Mouse (Mus musculus) heart, postnatal 14 days (tissue): ENCODE results near the gene S100a2. TPM values are rescaled to one million over a fixed set of nuclear protein-coding genes. Genes with fewer than 3 reads are reported as not detected.

Experiments
- total RNA-seq, 2 experiments: library from RNA; stranded (reverse); gene quantifications; 2 replicates each; pipeline ENCODE4 v1.2.3; 2021

S100a2 gene
- total RNA-seq, 2 experiments from 2014 or later = not detected

Other genes starting within 250 kb of the S100a2 start
- gene Slc27a3, start 200.3 kb upstream of the S100a2 start, total RNA-seq = 1 to 10 TPM; 1.9 to 2.6 TPM
- 10 to 100 TPM; 26.4 to 27.2 TPM for gene Ints3, start 156.6 kb upstream of the S100a2 start, total RNA-seq
- 10 to 100 TPM; 25.8 to 33.1 TPM for gene Npr1, start 124.4 kb upstream of the S100a2 start, total RNA-seq
- gene Ilf2, start 114.1 kb upstream of the S100a2 start, total RNA-seq = 10 to 100 TPM; 35.3 to 39.2 TPM
- gene Snapin, start 99.2 kb upstream of the S100a2 start, total RNA-seq = 10 to 100 TPM; 51.3 to 52.6 TPM
- 100 to 1,000 TPM; 101 to 123 TPM for gene Chtop, start 80.7 kb upstream of the S100a2 start, total RNA-seq
- 100 to 1,000 TPM; 516 to 570 TPM for gene S100a1, start 75.9 kb upstream of the S100a2 start, total RNA-seq
- gene S100a13, start 75.8 kb upstream of the S100a2 start, total RNA-seq = 10 to 100 TPM; 29.1 to 29.8 TPM
- 1 to 10 TPM in 1 of 2 experiments, under 1 TPM in 1; 0.74 to 1.7 TPM for gene S100a14, start 63.4 kb upstream of the S100a2 start, total RNA-seq
- gene S100a16, start 53.0 kb upstream of the S100a2 start, total RNA-seq = 10 to 100 TPM; 77.3 to 86.0 TPM
- not detected for gene S100a3, start 29.7 kb upstream of the S100a2 start, total RNA-seq
- not detected for gene Gm42674, start 11.7 kb downstream of the S100a2 start, total RNA-seq
- 10 to 100 TPM; 12.2 to 14.3 TPM for gene S100a4, start 13.5 kb downstream of the S100a2 start, total RNA-seq
- gene S100a5, start 18.3 kb downstream of the S100a2 start, total RNA-seq = not detected
- 10 to 100 TPM; 62.2 to 71.0 TPM for gene S100a6, start 22.6 kb downstream of the S100a2 start, total RNA-seq
- under 1 TPM in 1 of 2 experiments, not detected in 1; 0.17 TPM for gene S100a7a, start 63.8 kb downstream of the S100a2 start, total RNA-seq
- gene S100a8, start 78.7 kb downstream of the S100a2 start, total RNA-seq = 1 to 10 TPM; 2.6 to 2.8 TPM
- 1 to 10 TPM; 3.7 to 5.4 TPM for gene S100a9, start 105.5 kb downstream of the S100a2 start, total RNA-seq
- not detected for gene Pglyrp4, start 136.7 kb downstream of the S100a2 start, total RNA-seq
- gene Gm5849, start 187.6 kb downstream of the S100a2 start, total RNA-seq = not detected